Mouse (Mus musculus): ENCODE data around the gene Cdk6. TPM values are rescaled to one million over a fixed set of nuclear protein-coding genes. Genes with fewer than 3 reads are reported as not detected.

Cdk6 gene
- total and polyA plus RNA-seq, 3 experiments = 79.0 to 318 (median 197) TPM

- TF ChIP-seq E2F4 (IDR thresholded peaks at IDR 0.05; ENCODE audit: borderline replicate concordance, low read depth, low read length) (no peak), MAX (IDR thresholded peaks at IDR 0.05; ENCODE audit: low read length) (no peak), SMC3 (IDR thresholded peaks at IDR 0.05; ENCODE audit: low read depth, low read length) (no peak), EP300 (IDR thresholded peaks at IDR 0.05; ENCODE audit: low read depth in 1 of 2, low read length in 2 of 2) (no peak), ETS1 (IDR thresholded peaks at IDR 0.05; ENCODE audit: low read depth, low read length) (no peak)
- Histone ChIP-seq H3K27ac (ENCODE audit: control insufficient read depth, low read depth, low read length) (no peak overlapping the region), H3K4me3 (ENCODE audit: control insufficient read depth in 1 of 2, insufficient read depth in 1 of 2, low read depth in 2 of 2, low read length in 2 of 2) (no peak overlapping the region), H3K4me1 (ENCODE audit: control insufficient read depth in 1 of 2, insufficient read depth in 2 of 2, low read length in 2 of 2) (peaks cover 16 to 24% of the 10 kb centered on the region in 2 experiments), H3K27me3 (ENCODE audit: control insufficient read depth in 1 of 2, insufficient read depth in 2 of 2, low read length in 2 of 2) (no peaks in the 10 kb centered on the region), H3K79me2 (ENCODE audit: control insufficient read depth, insufficient read depth, low read length, poor library complexity) (peaks cover 30% of the 10 kb centered on the region), H3K36me3 (ENCODE audit: control insufficient read depth in 1 of 2, insufficient read depth in 2 of 2, low read length in 2 of 2) (peaks cover 4 to 29% of the 10 kb centered on the region in 2 experiments), H3K9me3 (replicated peaks; ENCODE audit: insufficient read depth, low read length) (no peaks in the 10 kb centered on the region), H3K9ac (ENCODE audit: control insufficient read depth, low read depth, low read length, poor library complexity, severe bottlenecking) (no peak overlapping the region)
- DNase-seq (ENCODE audit: low read depth, low spot score) = no peak
Observed at GRCm38 (mm10) chr5:3541871-3542270, 200.6 kb downstream of the Cdk6 start.

GRCm38 (mm10) chr5:3543629-3544479 lies 202.6 kb downstream of the Cdk6 start, which contains the start of gene Fam133b:
Gene Fam133b (plus strand): TSS chr5:3543833.
- Histone ChIP-seq H3K9me3 (replicated peaks; ENCODE audit: insufficient read depth, low read length) (no peaks in the 10 kb centered on the region), H3K4me3 (ENCODE audit: control insufficient read depth in 1 of 2, insufficient read depth in 1 of 2, low read depth in 2 of 2, low read length in 2 of 2) (peak within 1 kb of the TSS; percentile 84 to 88), H3K27me3 (ENCODE audit: control insufficient read depth in 1 of 2, insufficient read depth in 2 of 2, low read length in 2 of 2) (no peaks in the 10 kb centered on the region), H3K79me2 (ENCODE audit: control insufficient read depth, insufficient read depth, low read length, poor library complexity) (peaks cover 45% of the 10 kb centered on the region), H3K36me3 (ENCODE audit: control insufficient read depth in 1 of 2, insufficient read depth in 2 of 2, low read length in 2 of 2) (peaks cover 11 to 33% of the 10 kb centered on the region in 2 experiments), H3K4me1 (ENCODE audit: control insufficient read depth in 1 of 2, insufficient read depth in 2 of 2, low read length in 2 of 2) (peaks cover 16 to 24% of the 10 kb centered on the region in 2 experiments), H3K9ac (ENCODE audit: control insufficient read depth, low read depth, low read length, poor library complexity, severe bottlenecking) (peak within 1 kb of the TSS; percentile 96), H3K27ac (ENCODE audit: control insufficient read depth, low read depth, low read length) (peak within 1 kb of the TSS; percentile 79)
- DNase-seq (ENCODE audit: low read depth, low spot score) = peak; percentile 97
- TF ChIP-seq E2F4 (IDR thresholded peaks at IDR 0.05; ENCODE audit: borderline replicate concordance, low read depth, low read length) = no peak
- TF ChIP-seq MXI1 (IDR thresholded peaks at IDR 0.05; ENCODE audit: low read depth, low read length) = peak; percentile 73
- TF ChIP-seq MAZ (IDR thresholded peaks at IDR 0.05; ENCODE audit: low read depth, low read length) = no peak
- peak; percentile 40; the same call in 1 of the 2 replicates for TF ChIP-seq SMC3 (IDR thresholded peaks at IDR 0.05; ENCODE audit: low read depth, low read length)
- no peak for TF ChIP-seq RAD21 (IDR thresholded peaks at IDR 0.05; ENCODE audit: low read depth, low read length)
- no peak for TF ChIP-seq MEF2A (IDR thresholded peaks at IDR 0.05; ENCODE audit: extremely low read depth, insufficient replicate concordance, low read depth, low read length, poor library complexity, severe bottlenecking)
- no peak for TF ChIP-seq ZKSCAN1 (IDR thresholded peaks at IDR 0.05; ENCODE audit: low read depth, low read length)
- TF ChIP-seq CHD2 (IDR thresholded peaks at IDR 0.05; ENCODE audit: low read length) = no peak
- peak in 1 of 2 experiments; percentile 32; a peak in 1 of 4 replicates for TF ChIP-seq EP300 (IDR thresholded peaks at IDR 0.05; ENCODE audit: low read depth in 1 of 2, low read length in 2 of 2)
- no peak for TF ChIP-seq ZC3H11A (IDR thresholded peaks at IDR 0.05; ENCODE audit: low read depth, low read length)
- TF ChIP-seq GATA1 (IDR thresholded peaks at IDR 0.05; ENCODE audit: low read depth, low read length) = no peak; the same call in 1 of the 2 replicates
- no peak for TF ChIP-seq MYC (IDR thresholded peaks at IDR 0.05; ENCODE audit: low read depth, low read length)
- TF ChIP-seq TCF12 (IDR thresholded peaks at IDR 0.05; ENCODE audit: low read depth, low read length) = peak; percentile 78
- TF ChIP-seq USF2 (IDR thresholded peaks at IDR 0.05; ENCODE audit: borderline replicate concordance in 1 of 2, insufficient read depth in 1 of 2, low read depth in 1 of 2, low read length in 2 of 2) = no peak
- TF ChIP-seq ETS1 (IDR thresholded peaks at IDR 0.05; ENCODE audit: low read depth, low read length) = 0 out of 2 replicates have a peak, but pooled peaks have one; percentile 13
- no peak for TF ChIP-seq JUND (IDR thresholded peaks at IDR 0.05; ENCODE audit: low read depth, low read length)
- peak; percentile 94 for TF ChIP-seq NELFE (IDR thresholded peaks at IDR 0.05; ENCODE audit: low read depth, low read length)
- TF ChIP-seq POLR2A (IDR thresholded peaks at IDR 0.05; ENCODE audit: control insufficient read depth in 1 of 2, insufficient read depth in 1 of 2, low read depth in 1 of 2, low read length in 2 of 2, poor library complexity in 1 of 2) = peak; percentile 94 to 96
- TF ChIP-seq MAX (IDR thresholded peaks at IDR 0.05; ENCODE audit: low read length) = no peak; the same call in 1 of the 2 replicates
- no peak for TF ChIP-seq MYB (IDR thresholded peaks at IDR 0.05; ENCODE audit: low read depth, low read length)
- no peak for TF ChIP-seq TAL1 (IDR thresholded peaks at IDR 0.05; ENCODE audit: low read length)
- TF ChIP-seq POLR2AphosphoS5 (IDR thresholded peaks at IDR 0.05; ENCODE audit: borderline replicate concordance, low read depth, low read length) = no peak
- TF ChIP-seq CTCF (IDR thresholded peaks at IDR 0.05 in 2 of 3, conservative IDR thresholded peaks at IDR 0.05 in 1 of 3; ENCODE audit: control insufficient read depth in 1 of 3, insufficient read depth in 1 of 3, low read depth in 2 of 3, low read length in 3 of 3, poor library complexity in 1 of 3, severe bottlenecking in 1 of 3) = peak; percentile 90 to 99 (median 94)
- TF ChIP-seq UBTF (IDR thresholded peaks at IDR 0.05; ENCODE audit: borderline replicate concordance, insufficient read depth, low read depth, low read length) = peak; percentile 92; the same call in 1 of the 2 replicates
- TF ChIP-seq TBP (IDR thresholded peaks at IDR 0.05; ENCODE audit: low read depth, low read length) = peak; percentile 91
- no peak for TF ChIP-seq KAT2A (conservative IDR thresholded peaks at IDR 0.05; ENCODE audit: low read depth, low read length)
- TF ChIP-seq BHLHE40 (IDR thresholded peaks at IDR 0.05; ENCODE audit: borderline replicate concordance, low read depth, low read length) = no peak
- TF ChIP-seq MAFK (IDR thresholded peaks at IDR 0.05; ENCODE audit: borderline replicate concordance, low read depth, low read length) = no peak
